Mouse (Mus musculus): ENCODE data around the gene Ttc30a2. TPM values are rescaled to one million over a fixed set of nuclear protein-coding genes. Genes with fewer than 3 reads are reported as not detected.
A peak's percentile ranks its signal among the peaks of the same experiment; 100 is the strongest.

The Ttc30a2 gene
- polyA plus RNA-seq, 1 experiment from 2014 or later, result 0.15 TPM

DNA sequence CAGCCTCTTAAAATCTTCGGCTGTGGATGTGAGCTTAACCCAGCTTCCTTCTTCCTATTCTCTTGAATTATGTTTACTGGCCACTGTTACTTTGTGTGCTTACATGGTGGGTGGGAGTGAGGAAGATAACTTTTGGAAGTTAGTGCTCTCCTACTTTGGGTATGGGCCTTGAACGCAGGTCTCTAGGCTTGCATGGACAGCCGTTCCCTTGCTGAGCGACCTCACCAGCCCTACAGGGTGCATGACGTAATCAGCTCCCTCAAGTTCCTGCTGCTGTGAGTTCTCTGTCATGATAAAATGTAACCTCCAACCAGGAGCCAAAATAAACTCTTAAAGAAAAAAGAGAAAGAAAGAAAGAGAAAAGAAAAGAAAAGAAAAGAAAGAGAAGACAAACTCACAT, 13.9 kb downstream of the Ttc30a2 start:
- Histone ChIP-seq H3K9ac (ENCODE audit: low read depth, low read length) (no peak overlapping the region), H3K4me1 (ENCODE audit: control insufficient read depth, insufficient read depth, low read length) (peaks cover 22% of the 10 kb centered on the region), H3K27me3 (replicated peaks; ENCODE audit: control insufficient read depth, insufficient read depth, low read length) (no peaks in the 10 kb centered on the region), H3K27ac (ENCODE audit: low read length) (no peak overlapping the region), H3K4me2 (ENCODE audit: low read depth, low read length) (peak overlapping the region; percentile 45; the same call in 1 of the 2 replicates), H3K4me3 (ENCODE audit: low read length) (no peak overlapping the region), H3K36me3 (ENCODE audit: control insufficient read depth, insufficient read depth, low read length) (no peaks in the 10 kb centered on the region), H3K9me3 (ENCODE audit: control insufficient read depth, low read length) (no peaks in the 10 kb centered on the region)
- WGBS, result 66% methylated on average over 5 of the region's 5 CpGs
- ATAC-seq, result no peak

DNA sequence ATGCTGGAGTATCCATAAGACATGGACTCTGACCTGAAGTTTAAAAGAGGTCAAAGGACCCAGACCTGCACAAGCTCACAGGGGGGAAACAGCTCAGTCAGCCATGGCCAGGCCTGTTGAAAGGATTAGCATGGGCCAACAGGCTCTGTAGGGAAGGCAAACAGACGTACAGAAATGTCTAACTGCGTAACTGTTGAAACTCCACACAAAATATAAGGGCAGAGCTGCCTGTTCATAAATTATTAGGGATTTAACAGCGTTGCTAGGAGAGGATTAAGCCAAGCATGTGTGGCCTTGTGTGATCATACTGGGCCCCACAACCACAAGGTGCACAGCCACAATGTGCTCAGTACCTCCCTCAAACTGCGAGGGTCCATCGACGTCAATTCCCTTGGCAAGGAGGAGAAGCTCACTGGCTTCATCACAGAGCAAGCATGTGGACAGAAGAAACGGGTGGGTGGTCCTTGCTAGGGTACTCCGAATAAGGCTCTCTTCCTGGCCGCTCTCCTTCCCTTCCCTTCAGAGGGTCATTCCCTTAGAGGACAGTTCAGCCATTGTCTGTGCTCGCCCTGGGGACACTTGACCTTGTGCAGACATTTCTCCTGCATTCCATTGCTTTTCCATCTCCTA, 14.6 kb downstream of the Ttc30a2 start:
- Histone ChIP-seq H3K9me3 (ENCODE audit: control insufficient read depth, low read length) (no peaks in the 10 kb centered on the region), H3K27ac (ENCODE audit: low read length) (no peak overlapping the region), H3K9ac (ENCODE audit: low read depth, low read length) (no peak overlapping the region), H3K36me3 (ENCODE audit: control insufficient read depth, insufficient read depth, low read length) (no peaks in the 10 kb centered on the region), H3K27me3 (replicated peaks; ENCODE audit: control insufficient read depth, insufficient read depth, low read length) (no peaks in the 10 kb centered on the region), H3K4me1 (ENCODE audit: control insufficient read depth, insufficient read depth, low read length) (peaks cover 22% of the 10 kb centered on the region), H3K4me2 (ENCODE audit: low read depth, low read length) (no peak overlapping the region), H3K4me3 (ENCODE audit: low read length) (no peak overlapping the region)
- WGBS, result 67% methylated on average over 10 of the region's 10 CpGs
- ATAC-seq, result no peak

DNA sequence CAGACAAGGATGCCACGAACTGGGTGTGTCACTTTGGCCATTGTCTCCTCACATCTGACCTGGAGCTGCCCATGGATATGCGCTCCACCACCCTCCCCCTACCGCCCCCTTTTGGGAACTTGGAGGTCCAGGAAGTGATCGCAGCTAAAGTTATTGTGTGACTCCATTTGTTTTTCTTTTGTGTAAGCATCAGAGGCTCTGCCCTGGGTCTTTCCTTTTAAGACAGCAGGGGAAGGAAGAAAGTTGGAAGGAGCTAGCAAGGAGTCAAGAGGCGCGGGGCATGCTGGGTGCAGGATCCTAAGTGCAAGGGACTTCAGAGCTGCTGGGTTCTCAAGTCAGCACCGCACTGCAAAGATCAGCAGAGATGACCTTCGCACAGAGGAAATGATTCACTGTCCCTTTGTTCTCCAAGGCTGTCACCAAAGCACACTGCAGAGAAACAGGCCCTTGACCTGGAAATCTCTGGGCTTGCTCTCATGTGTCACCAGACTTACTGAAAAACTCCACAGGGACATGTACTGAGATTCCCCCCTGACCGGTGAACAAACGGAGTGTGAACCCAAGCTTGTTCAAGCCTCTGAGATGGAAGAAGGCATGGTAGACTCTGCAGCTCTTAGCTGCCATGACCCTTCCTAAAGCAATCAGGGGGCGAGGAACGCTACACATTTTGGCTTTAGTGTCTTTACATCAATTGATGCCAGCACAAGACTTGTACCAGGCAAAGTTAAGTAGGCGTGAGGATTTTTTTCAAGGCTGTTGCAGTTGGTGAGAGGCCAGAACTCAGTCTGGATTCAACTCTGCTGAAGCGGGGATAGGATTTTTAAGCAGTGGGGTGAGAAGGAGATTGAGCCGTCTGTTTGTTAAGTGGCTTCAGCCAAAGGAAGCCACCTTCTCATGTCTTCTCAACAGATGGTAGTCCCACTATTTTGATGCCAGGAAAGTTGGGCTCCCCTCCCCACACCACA, 17.3 kb downstream of the Ttc30a2 start:
- Histone ChIP-seq H3K27ac (ENCODE audit: low read length) (peak overlapping the region; percentile 59; the same call in 1 of the 2 replicates), H3K27me3 (replicated peaks; ENCODE audit: control insufficient read depth, insufficient read depth, low read length) (no peaks in the 10 kb centered on the region), H3K4me2 (ENCODE audit: low read depth, low read length) (peak overlapping the region; percentile 36; the same call in 1 of the 2 replicates), H3K4me3 (ENCODE audit: low read length) (no peak overlapping the region), H3K9me3 (ENCODE audit: control insufficient read depth, low read length) (no peaks in the 10 kb centered on the region), H3K9ac (ENCODE audit: low read depth, low read length) (peak overlapping the region; percentile 20), H3K36me3 (ENCODE audit: control insufficient read depth, insufficient read depth, low read length) (no peaks in the 10 kb centered on the region), H3K4me1 (ENCODE audit: control insufficient read depth, insufficient read depth, low read length) (peaks cover 22% of the 10 kb centered on the region)
- ATAC-seq, result peak; percentile 70
- 55% methylated on average over 15 of the region's 15 CpGs for WGBS

DNA sequence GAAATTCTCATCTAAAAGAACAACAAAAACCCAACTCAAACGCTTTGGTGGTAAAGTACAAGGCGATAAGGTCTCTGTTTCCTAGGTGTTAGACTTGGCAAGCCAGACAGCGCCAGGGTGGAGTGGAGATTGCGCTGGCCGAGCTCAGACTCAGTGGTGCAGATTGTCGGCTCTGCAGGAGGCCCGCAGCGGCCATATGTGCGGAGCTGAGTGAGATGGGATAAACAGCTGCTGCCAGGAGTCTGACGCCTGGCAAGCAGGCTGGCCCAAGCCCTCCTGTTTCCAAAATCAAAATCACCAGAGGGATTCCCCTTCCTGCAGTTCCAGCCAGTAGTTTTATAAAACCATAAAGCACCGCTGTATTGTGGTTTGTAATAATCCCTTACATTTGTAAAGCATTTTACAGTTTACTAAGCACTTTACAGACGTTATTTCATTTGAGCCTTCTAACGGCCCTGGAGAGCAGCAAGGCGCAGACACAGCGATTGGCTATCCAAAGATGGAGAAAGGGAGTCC, 18.1 kb downstream of the Ttc30a2 start:
- 18% methylated on average over 15 of the region's 15 CpGs for whole genome bisulfite sequencing
- Histone ChIP-seq H3K4me3 (ENCODE audit: low read length) (no peak overlapping the region; the same call in 1 of the 2 replicates), H3K9me3 (ENCODE audit: control insufficient read depth, low read length) (no peaks in the 10 kb centered on the region), H3K4me2 (ENCODE audit: low read depth, low read length) (peak overlapping the region; percentile 36), H3K36me3 (ENCODE audit: control insufficient read depth, insufficient read depth, low read length) (no peaks in the 10 kb centered on the region), H3K9ac (ENCODE audit: low read depth, low read length) (peak overlapping the region; percentile 58), H3K4me1 (ENCODE audit: control insufficient read depth, insufficient read depth, low read length) (peaks cover 22% of the 10 kb centered on the region), H3K27me3 (replicated peaks; ENCODE audit: control insufficient read depth, insufficient read depth, low read length) (no peaks in the 10 kb centered on the region), H3K27ac (ENCODE audit: low read length) (peak overlapping the region; percentile 59)
- ATAC-seq, result 0 out of 2 replicates have a peak, but pooled peaks have one; percentile 19

DNA sequence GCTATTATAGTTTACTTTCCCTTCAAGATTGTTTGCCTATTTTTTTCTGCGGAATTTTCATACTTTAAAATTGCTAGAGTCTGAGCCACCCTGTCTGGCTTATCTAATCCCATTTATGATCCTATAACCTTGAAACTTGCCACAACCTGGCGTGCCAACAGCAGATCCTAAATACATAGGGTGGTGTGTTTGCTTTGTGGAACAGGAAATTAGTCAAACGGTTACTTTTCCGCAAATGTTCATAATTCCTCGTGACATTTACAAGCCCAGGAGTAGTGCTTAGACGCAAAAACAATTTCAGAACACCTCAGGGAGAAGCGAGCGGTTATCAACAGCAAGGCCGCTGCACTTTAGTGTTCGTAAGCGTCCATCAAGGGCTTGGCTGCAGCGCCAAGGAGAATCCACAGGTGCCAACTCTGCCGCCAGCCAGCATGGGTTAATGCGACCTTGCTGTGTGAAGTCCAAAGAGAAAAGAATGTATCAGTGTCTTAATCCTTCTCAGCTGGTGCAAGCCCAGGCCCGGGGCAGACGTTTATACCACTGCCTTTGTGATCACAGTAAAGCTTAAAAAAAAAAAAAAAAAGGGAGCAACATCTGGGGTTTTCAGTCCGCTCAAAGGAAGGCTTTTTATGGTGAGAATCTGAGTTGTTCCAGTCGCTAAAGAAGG, 18.7 kb downstream of the Ttc30a2 start:
- no peak overlapping the region; the same call in none of the 2 replicates for H3K4me3 ChIP-seq (ENCODE audit: low read length)
- H3K4me1 ChIP-seq (ENCODE audit: control insufficient read depth, insufficient read depth, low read length), result peaks cover 19% of the 10 kb centered on the region
- no peaks in the 10 kb centered on the region for H3K36me3 ChIP-seq (ENCODE audit: control insufficient read depth, insufficient read depth, low read length)
- no peaks in the 10 kb centered on the region for H3K27me3 ChIP-seq (replicated peaks; ENCODE audit: control insufficient read depth, insufficient read depth, low read length)
- peak overlapping the region; percentile 36 for H3K4me2 ChIP-seq (ENCODE audit: low read depth, low read length)
- peak overlapping the region; percentile 58; the same call in 1 of the 2 replicates for H3K9ac ChIP-seq (ENCODE audit: low read depth, low read length)
- no peaks in the 10 kb centered on the region for H3K9me3 ChIP-seq (ENCODE audit: control insufficient read depth, low read length)
- ATAC-seq, result peak; percentile 57; the same call in 1 of the 2 replicates
- WGBS, result 28% methylated on average over 18 of the region's 18 CpGs
- H3K27ac ChIP-seq (ENCODE audit: low read length), result peak overlapping the region; percentile 59; the same call in 1 of the 2 replicates

DNA sequence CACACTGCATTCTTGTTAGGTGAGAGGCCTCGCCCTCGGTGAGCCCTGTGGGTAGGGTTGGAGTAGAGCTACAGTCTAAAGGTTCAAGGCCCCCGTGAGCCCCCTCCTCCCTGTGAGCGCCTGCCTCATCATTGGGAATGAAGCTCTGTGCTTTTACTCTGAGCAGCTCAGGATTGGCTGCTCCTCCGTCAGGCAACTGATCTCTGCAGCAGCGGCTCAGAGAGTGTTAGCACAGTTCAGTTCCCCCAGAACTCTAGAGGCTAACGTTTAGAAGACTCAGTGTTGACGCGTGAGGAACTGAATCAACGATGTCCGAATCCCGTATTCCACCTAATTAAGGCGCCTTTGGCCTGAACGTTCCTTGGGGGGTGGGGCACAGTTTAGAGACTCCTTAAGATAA, 22.3 kb downstream of the Ttc30a2 start:
- no peak overlapping the region for H3K4me2 ChIP-seq (ENCODE audit: low read depth, low read length)
- no peak for ATAC-seq
- WGBS, result 52% methylated on average over 14 of the region's 14 CpGs

DNA sequence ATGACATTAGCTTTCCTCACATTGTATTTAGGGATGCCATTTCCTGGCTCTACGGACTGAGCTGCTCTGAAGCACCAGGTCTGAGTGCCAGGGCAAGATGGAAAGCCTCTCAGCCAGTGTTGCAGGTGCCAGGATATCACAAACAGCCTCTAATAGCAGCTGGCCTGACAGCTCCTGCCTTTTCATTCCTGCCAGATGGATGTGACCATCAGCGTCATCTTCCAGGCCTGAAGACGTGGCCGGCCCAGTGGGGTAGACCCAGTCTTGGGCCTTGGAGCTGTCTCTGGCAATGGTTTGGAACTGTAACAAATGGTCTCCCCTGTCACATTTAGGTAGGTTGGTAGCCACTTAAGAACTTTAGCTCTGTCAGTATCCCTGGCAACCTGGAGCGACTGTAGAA, 24.6 kb downstream of the Ttc30a2 start:
- no peak overlapping the region for H3K27ac ChIP-seq (ENCODE audit: low read length)
- no peak overlapping the region for H3K4me3 ChIP-seq (ENCODE audit: low read length)
- no peak overlapping the region for H3K9ac ChIP-seq (ENCODE audit: low read depth, low read length)
- no peaks in the 10 kb centered on the region for H3K36me3 ChIP-seq (ENCODE audit: control insufficient read depth, insufficient read depth, low read length)
- H3K4me1 ChIP-seq (ENCODE audit: control insufficient read depth, insufficient read depth, low read length), result no peaks in the 10 kb centered on the region
- no peak overlapping the region for H3K4me2 ChIP-seq (ENCODE audit: low read depth, low read length)
- no peak for ATAC-seq
- WGBS, result 94% methylated on average over 5 of the region's 5 CpGs
- no peaks in the 10 kb centered on the region for H3K9me3 ChIP-seq (ENCODE audit: control insufficient read depth, low read length)
- H3K27me3 ChIP-seq (replicated peaks; ENCODE audit: control insufficient read depth, insufficient read depth, low read length), result no peaks in the 10 kb centered on the region

More for the DNA sequence above, 22.3 kb downstream of the Ttc30a2 start:
- H3K36me3 ChIP-seq (ENCODE audit: control insufficient read depth, insufficient read depth, low read length), result no peaks in the 10 kb centered on the region
- peaks cover 15% of the 10 kb centered on the region for H3K4me1 ChIP-seq (ENCODE audit: control insufficient read depth, insufficient read depth, low read length)
- H3K27me3 ChIP-seq (replicated peaks; ENCODE audit: control insufficient read depth, insufficient read depth, low read length), result no peaks in the 10 kb centered on the region
- no peaks in the 10 kb centered on the region for H3K9me3 ChIP-seq (ENCODE audit: control insufficient read depth, low read length)
- no peak overlapping the region for H3K4me3 ChIP-seq (ENCODE audit: low read length)
- no peak overlapping the region for H3K9ac ChIP-seq (ENCODE audit: low read depth, low read length)
- H3K27ac ChIP-seq (ENCODE audit: low read length), result no peak overlapping the region

DNA sequence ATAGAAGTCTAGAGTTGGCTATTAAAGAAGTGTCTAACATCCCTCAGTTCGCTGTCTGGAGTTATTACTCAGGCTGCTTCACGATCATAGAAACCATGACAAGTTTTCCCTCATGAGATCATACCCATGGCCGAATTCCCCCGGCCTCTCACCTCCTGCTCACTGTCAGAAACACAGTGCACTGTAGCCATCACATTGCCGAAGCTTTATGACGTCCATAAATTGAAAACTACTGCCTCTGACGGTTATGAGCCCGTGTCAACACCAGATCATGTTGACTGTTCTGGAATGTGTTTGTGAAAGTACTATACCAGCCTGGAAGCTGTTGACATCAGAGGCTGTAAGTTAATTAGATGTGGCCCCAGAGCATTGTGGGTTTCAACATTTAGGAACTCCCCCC, 27.3 kb downstream of the Ttc30a2 start:
- ATAC-seq, result no peak
- Histone ChIP-seq H3K9me3 (ENCODE audit: control insufficient read depth, low read length) (no peaks in the 10 kb centered on the region), H3K36me3 (ENCODE audit: control insufficient read depth, insufficient read depth, low read length) (no peaks in the 10 kb centered on the region), H3K9ac (ENCODE audit: low read depth, low read length) (no peak overlapping the region), H3K4me1 (ENCODE audit: control insufficient read depth, insufficient read depth, low read length) (no peaks in the 10 kb centered on the region), H3K27me3 (replicated peaks; ENCODE audit: control insufficient read depth, insufficient read depth, low read length) (no peaks in the 10 kb centered on the region), H3K4me3 (ENCODE audit: low read length) (no peak overlapping the region), H3K27ac (ENCODE audit: low read length) (no peak overlapping the region), H3K4me2 (ENCODE audit: low read depth, low read length) (no peak overlapping the region)
- 67% methylated on average over 8 of the region's 8 CpGs for WGBS

All from intestine, embryonic 16.5 days (tissue).